Mouse (Mus musculus): ENCODE measurements around the gene Tmem117. TPM values are rescaled to one million over a fixed set of nuclear protein-coding genes. Genes with fewer than 3 reads are reported as not detected.
A peak's percentile ranks its signal among the peaks of the same experiment; 100 is the strongest.

Tmem117 gene
- polyA plus RNA-seq, 1 experiment, result 1.3 TPM

DNA sequence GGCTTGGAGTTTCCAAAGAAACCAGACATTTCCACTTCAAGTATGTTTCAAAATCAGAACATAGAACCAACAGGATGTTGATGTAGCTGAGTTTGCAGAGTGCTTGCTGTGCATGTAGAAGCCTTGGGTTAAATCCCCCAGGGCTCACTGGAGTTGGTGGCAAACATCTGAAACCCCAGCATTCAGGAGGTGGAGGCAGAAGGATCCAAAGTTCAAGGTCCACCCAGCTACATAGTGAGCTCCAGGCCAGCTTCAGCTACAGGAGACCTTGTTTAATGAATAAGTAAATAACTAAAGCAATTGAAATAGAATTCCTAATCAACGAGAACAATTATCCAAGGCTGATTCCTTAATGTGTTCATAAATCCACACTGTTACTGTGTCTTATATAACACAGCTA is 35.4 kb upstream of the Tmem117 start:
- no peak for DNase-seq
- H3K4me1 ChIP-seq (ENCODE audit: control insufficient read depth, insufficient read depth, low read length), result no peaks in the 10 kb centered on the region; the same call in none of the 2 replicates
- no peak overlapping the region for H3K4me3 ChIP-seq (replicated peaks; ENCODE audit: extremely low read depth, low read depth, low read length)
- TF ChIP-seq CTCF (IDR thresholded peaks at IDR 0.05; ENCODE audit: insufficient read depth, low read length) (no peak), POLR2A (IDR thresholded peaks at IDR 0.05; ENCODE audit: borderline replicate concordance, extremely low read depth, low read depth, low read length) (no peak)
- 75% methylated on average over 1 of the region's 1 CpGs for WGBS

DNA sequence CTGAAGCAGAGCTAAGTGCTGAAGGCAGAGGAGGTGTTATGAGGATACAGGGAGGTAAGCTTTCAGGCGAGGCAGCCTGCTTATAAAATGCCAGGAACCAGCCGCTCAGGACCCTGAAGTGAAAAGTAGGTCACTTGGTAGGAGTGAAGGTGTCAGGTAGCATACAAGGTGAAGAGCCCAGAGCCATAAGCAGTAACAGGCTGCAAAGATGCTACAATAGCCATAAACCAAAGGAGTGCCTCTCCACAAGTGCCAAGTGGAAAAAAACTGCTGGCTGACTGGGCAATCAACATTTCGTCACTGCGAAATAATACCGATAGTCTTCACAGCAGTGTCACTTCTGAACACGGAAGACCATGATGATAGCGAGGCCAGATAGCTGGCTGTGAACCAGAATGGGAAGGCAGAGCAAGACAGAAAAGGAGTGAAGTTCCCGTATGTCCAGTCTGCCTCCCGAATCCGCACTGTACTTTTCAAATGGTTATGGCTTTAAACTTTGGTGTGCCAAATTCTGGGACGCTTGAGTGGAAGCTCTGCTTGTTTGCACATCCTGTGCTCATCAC is 28.8 kb upstream of the Tmem117 start:
- no peak for DNase-seq

DNA sequence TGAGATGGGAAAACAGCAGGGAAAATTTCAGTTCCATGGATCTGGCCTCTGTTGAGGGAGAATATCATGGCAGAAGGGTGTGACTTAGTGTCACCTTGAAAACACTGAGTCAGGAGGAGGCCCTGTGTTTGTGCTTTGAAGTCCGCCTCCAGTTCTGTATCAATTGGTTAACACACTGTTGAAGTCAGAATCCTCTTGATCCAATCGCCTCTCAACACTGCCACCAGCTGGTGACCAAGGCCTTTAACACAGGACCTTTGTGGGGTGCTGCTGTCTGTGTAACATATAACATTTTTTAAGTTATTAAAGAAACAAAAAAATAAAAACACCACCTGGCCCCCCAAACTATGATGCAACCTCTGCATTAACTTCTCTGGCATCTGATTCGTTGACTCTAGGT is 27.7 kb upstream of the Tmem117 start:
- DNase-seq, result peak; percentile 32
- Histone ChIP-seq H3K4me1 (ENCODE audit: control insufficient read depth, insufficient read depth, low read length) (no peaks in the 10 kb centered on the region), H3K4me3 (replicated peaks; ENCODE audit: extremely low read depth, low read depth, low read length) (no peak overlapping the region)
- TF ChIP-seq CTCF (IDR thresholded peaks at IDR 0.05; ENCODE audit: insufficient read depth, low read length), result peak; percentile 52
- TF ChIP-seq POLR2A (IDR thresholded peaks at IDR 0.05; ENCODE audit: borderline replicate concordance, extremely low read depth, low read depth, low read length), result no peak
- WGBS, result 20% methylated on average over 3 of the region's 3 CpGs

More for the DNA sequence above, 28.8 kb upstream of the Tmem117 start:
- Histone ChIP-seq H3K4me1 (ENCODE audit: control insufficient read depth, insufficient read depth, low read length) (no peaks in the 10 kb centered on the region), H3K4me3 (replicated peaks; ENCODE audit: extremely low read depth, low read depth, low read length) (no peak overlapping the region)
- TF ChIP-seq CTCF (IDR thresholded peaks at IDR 0.05; ENCODE audit: insufficient read depth, low read length), result no peak
- TF ChIP-seq POLR2A (IDR thresholded peaks at IDR 0.05; ENCODE audit: borderline replicate concordance, extremely low read depth, low read depth, low read length), result no peak
- 64% methylated on average over 11 of the region's 11 CpGs for WGBS

GRCm38 (mm10) chr15:94602441-94602840 is 26.6 kb upstream of the Tmem117 start:
- DNase-seq, result no peak
- H3K4me3 ChIP-seq (replicated peaks; ENCODE audit: extremely low read depth, low read depth, low read length), result no peak overlapping the region
- 51% methylated on average over 3 of the region's 3 CpGs for WGBS
- no peak for TF ChIP-seq POLR2A (IDR thresholded peaks at IDR 0.05; ENCODE audit: borderline replicate concordance, extremely low read depth, low read depth, low read length)
- TF ChIP-seq CTCF (IDR thresholded peaks at IDR 0.05; ENCODE audit: insufficient read depth, low read length), result no peak
- no peaks in the 10 kb centered on the region for H3K4me1 ChIP-seq (ENCODE audit: control insufficient read depth, insufficient read depth, low read length)

DNA sequence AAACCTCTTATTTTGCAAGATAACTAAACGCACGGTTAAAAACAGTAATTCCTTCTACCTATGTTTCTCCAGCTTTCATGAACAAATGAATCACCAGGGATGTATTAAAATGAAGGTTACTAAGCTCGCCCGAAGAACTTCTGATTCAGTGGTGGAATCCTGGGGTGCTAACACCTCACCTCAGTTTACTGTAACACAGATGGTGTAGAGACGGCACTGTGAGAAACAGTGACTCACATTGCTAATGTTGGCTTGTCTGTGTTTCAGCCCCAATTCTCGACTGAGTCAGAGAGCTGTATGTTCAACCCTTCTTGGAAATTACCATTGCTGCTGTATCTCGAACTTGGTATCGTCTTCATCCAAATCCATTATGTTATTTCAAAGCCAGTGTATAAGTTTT is 21.3 kb upstream of the Tmem117 start:
- Histone ChIP-seq H3K4me1 (ENCODE audit: control insufficient read depth, insufficient read depth, low read length) (no peaks in the 10 kb centered on the region), H3K4me3 (replicated peaks; ENCODE audit: extremely low read depth, low read depth, low read length) (no peak overlapping the region)
- TF ChIP-seq CTCF (IDR thresholded peaks at IDR 0.05; ENCODE audit: insufficient read depth, low read length), result no peak
- TF ChIP-seq POLR2A (IDR thresholded peaks at IDR 0.05; ENCODE audit: borderline replicate concordance, extremely low read depth, low read depth, low read length), result no peak
- DNase-seq, result no peak
- 90% methylated on average over 8 of the region's 8 CpGs for WGBS

- WGBS, result 76% methylated on average over 11 of the region's 11 CpGs
- TF ChIP-seq CTCF (IDR thresholded peaks at IDR 0.05; ENCODE audit: insufficient read depth, low read length) (no peak), POLR2A (IDR thresholded peaks at IDR 0.05; ENCODE audit: borderline replicate concordance, extremely low read depth, low read depth, low read length) (no peak)
These were observed 13.0 kb upstream of the Tmem117 start for GRCm38 (mm10) chr15:94616036-94616435.

GRCm38 (mm10) chr15:94620909-94621308 is 8.1 kb upstream of the Tmem117 start:
- no peak overlapping the region for H3K4me3 ChIP-seq (replicated peaks; ENCODE audit: extremely low read depth, low read depth, low read length)
- H3K4me1 ChIP-seq (ENCODE audit: control insufficient read depth, insufficient read depth, low read length), result no peaks in the 10 kb centered on the region
- DNase-seq, result no peak
- no peak for TF ChIP-seq POLR2A (IDR thresholded peaks at IDR 0.05; ENCODE audit: borderline replicate concordance, extremely low read depth, low read depth, low read length)

More at GRCm38 (mm10) chr15:94616036-94616435, 13.0 kb upstream of the Tmem117 start:
- H3K4me1 ChIP-seq (ENCODE audit: control insufficient read depth, insufficient read depth, low read length), result no peaks in the 10 kb centered on the region
- no peak overlapping the region for H3K4me3 ChIP-seq (replicated peaks; ENCODE audit: extremely low read depth, low read depth, low read length)
- no peak for DNase-seq

- TF ChIP-seq CTCF (IDR thresholded peaks at IDR 0.05; ENCODE audit: insufficient read depth, low read length) (no peak), POLR2A (IDR thresholded peaks at IDR 0.05; ENCODE audit: borderline replicate concordance, extremely low read depth, low read depth, low read length) (no peak)
- no peak for DNase-seq
- WGBS, result 53% methylated on average over 2 of the region's 2 CpGs
- Histone ChIP-seq H3K4me3 (replicated peaks; ENCODE audit: extremely low read depth, low read depth, low read length) (no peak overlapping the region), H3K4me1 (ENCODE audit: control insufficient read depth, insufficient read depth, low read length) (no peaks in the 10 kb centered on the region)
These were observed 586 bp upstream of the Tmem117 start for GRCm38 (mm10) chr15:94628463-94628829.

DNA sequence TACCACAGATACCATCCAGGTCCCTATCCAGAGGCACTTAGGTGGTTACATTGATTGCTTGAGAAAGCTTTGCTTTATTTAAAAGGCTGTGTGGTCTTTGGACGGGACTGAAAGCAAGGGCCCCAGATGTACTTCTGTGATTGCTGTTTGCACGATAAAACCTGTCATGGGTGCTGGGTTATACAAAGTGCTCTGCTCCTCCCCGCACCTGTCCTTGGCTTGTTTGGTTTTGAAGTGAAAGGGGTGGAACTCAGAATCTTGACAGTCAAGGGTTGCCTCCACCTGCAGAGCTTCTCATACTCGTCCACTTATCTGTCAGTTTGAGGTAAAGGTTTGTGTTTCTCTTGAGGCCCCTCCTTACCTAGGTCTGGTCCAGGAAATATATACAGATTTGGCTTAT is 1.5 kb downstream of the Tmem117 start:
- WGBS, result 73% methylated on average over 4 of the region's 4 CpGs

GRCm38 (mm10) chr15:94634524-94634923 is 5.5 kb downstream of the Tmem117 start:
- no peak for DNase-seq

More for the DNA sequence above, 1.5 kb downstream of the Tmem117 start:
- no peak overlapping the region for H3K4me3 ChIP-seq (replicated peaks; ENCODE audit: extremely low read depth, low read depth, low read length)
- TF ChIP-seq CTCF (IDR thresholded peaks at IDR 0.05; ENCODE audit: insufficient read depth, low read length), result no peak
- TF ChIP-seq POLR2A (IDR thresholded peaks at IDR 0.05; ENCODE audit: borderline replicate concordance, extremely low read depth, low read depth, low read length), result no peak
- H3K4me1 ChIP-seq (ENCODE audit: control insufficient read depth, insufficient read depth, low read length), result no peaks in the 10 kb centered on the region
- no peak for DNase-seq

More at GRCm38 (mm10) chr15:94634524-94634923, 5.5 kb downstream of the Tmem117 start:
- 70% methylated on average over 11 of the region's 11 CpGs for WGBS
- Histone ChIP-seq H3K4me1 (ENCODE audit: control insufficient read depth, insufficient read depth, low read length) (no peaks in the 10 kb centered on the region), H3K4me3 (replicated peaks; ENCODE audit: extremely low read depth, low read depth, low read length) (no peak overlapping the region)
- no peak for TF ChIP-seq CTCF (IDR thresholded peaks at IDR 0.05; ENCODE audit: insufficient read depth, low read length)
- no peak for TF ChIP-seq POLR2A (IDR thresholded peaks at IDR 0.05; ENCODE audit: borderline replicate concordance, extremely low read depth, low read depth, low read length)
